Mouse (Mus musculus) limb, embryonic 13.5 days (tissue): ENCODE measurements around the gene Mylk4. TPM values are rescaled to one million over a fixed set of nuclear protein-coding genes. Genes with fewer than 3 reads are reported as not detected.

ENCODE experiments used
- ATAC-seq: fragments of 200-750 bp; cut with Nextera tagmentation; 2 replicates; pipeline ENCODE4 v1.8.0; 2017; ENCODE audit warnings: low read depth, moderate number of reproducible peaks, moderate TSS enrichment; ENCODE audit not compliant: low FRiP score
- H3K27ac ChIP-seq: fragments of 300-500 bp; sonication (generic); 2 replicates; pipeline ENCODE4 v1.5.1; 2015; ENCODE audit warnings: inconsistent platforms, mild to moderate bottlenecking, moderate library complexity
- H3K27me3 ChIP-seq: fragments of 300-500 bp; sonication (generic); 2 replicates; pipeline ENCODE4 v1.6.1; 2015; ENCODE audit warnings: mild to moderate bottlenecking, inconsistent platforms
- H3K36me3 ChIP-seq: fragments of 300-500 bp; sonication (generic); 2 replicates; pipeline ENCODE4 v1.6.1; 2015; ENCODE audit warnings: inconsistent platforms, mild to moderate bottlenecking, moderate library complexity
- H3K4me1 ChIP-seq: fragments of 300-500 bp; sonication (generic); 2 replicates; pipeline ENCODE4 v1.6.1; 2015; ENCODE audit warnings: inconsistent platforms
- H3K4me2 ChIP-seq: fragments of 300-500 bp; sonication (generic); replicated peaks from 2 replicates; pipeline ENCODE4 v1.6.1; 2015; ENCODE audit warnings: inconsistent platforms, mild to moderate bottlenecking, moderate library complexity
- H3K4me3 ChIP-seq: fragments of 300-500 bp; sonication (generic); 2 replicates; pipeline ENCODE4 v1.5.1; 2015; ENCODE audit warnings: moderate library complexity, mild to moderate bottlenecking, inconsistent platforms
- H3K9ac ChIP-seq: fragments of 300-500 bp; sonication (generic); 2 replicates; pipeline ENCODE4 v1.6.1; 2015; ENCODE audit warnings: mild to moderate bottlenecking, inconsistent platforms
- H3K9me3 ChIP-seq: fragments of 300-500 bp; sonication (generic); 2 replicates; pipeline ENCODE4 v1.6.1; 2016; ENCODE audit warnings: inconsistent platforms
- WGBS: fragments of 180-500 bp; shearing (Covaris S2); methylation state at CpG from one replicate; pipeline ENCODE4 v1.1.7; 2015; 5-methylcytosine and 5-hydroxymethylcytosine counted together
- polyA plus RNA-seq: library from polyadenylated mRNA; unstranded; fragments of >200 nt; fragmentation: Nextera tagmentation; extraction: Ambion mirVana; gene quantifications from 2 replicates; pipeline ENCODE4 v1.2.1, GENCODE M21; 2015

Mylk4 gene
- polyA plus RNA-seq = 4.7 and 5.1 TPM in 2 replicates

GRCm38 (mm10) chr13:32783816-32784215, at the start of gene Mylk4:
Mylk4 (minus strand) TSS chr13:32783954.
- Histone ChIP-seq H3K9ac (no peak within 1 kb of the TSS), H3K4me1 (peaks cover 6% of the 10 kb centered on the region), H3K36me3 (no peaks in the 10 kb centered on the region), H3K4me3 (no peak within 1 kb of the TSS), H3K4me2 (no peak within 1 kb of the TSS), H3K27me3 (peaks cover 2% of the 10 kb centered on the region; the same call in 1 of the 2 replicates), H3K27ac (no peak within 1 kb of the TSS), H3K9me3 (no peaks in the 10 kb centered on the region)
- no peak for ATAC-seq
- WGBS = 81% methylated on average over 8 of the region's 8 CpGs

GRCm38 (mm10) chr13:32833237-32833636, 49.5 kb upstream of the Mylk4 start:
- no peaks in the 10 kb centered on the region for H3K36me3 ChIP-seq

GRCm38 (mm10) chr13:32832776-32833175, 49.0 kb upstream of the Mylk4 start:
- 80% methylated on average over 3 of the region's 3 CpGs for WGBS
- no peaks in the 10 kb centered on the region for H3K4me1 ChIP-seq
- H3K27me3 ChIP-seq = no peaks in the 10 kb centered on the region
- no peaks in the 10 kb centered on the region for H3K9me3 ChIP-seq
- no peak overlapping the region for H3K27ac ChIP-seq
- ATAC-seq = no peak
- no peaks in the 10 kb centered on the region for H3K36me3 ChIP-seq
- no peak overlapping the region for H3K4me2 ChIP-seq
- no peak overlapping the region for H3K4me3 ChIP-seq
- H3K9ac ChIP-seq = no peak overlapping the region

More at GRCm38 (mm10) chr13:32833237-32833636, 49.5 kb upstream of the Mylk4 start:
- H3K27ac ChIP-seq = no peak overlapping the region
- no peaks in the 10 kb centered on the region for H3K9me3 ChIP-seq
- no peaks in the 10 kb centered on the region for H3K27me3 ChIP-seq
- H3K4me1 ChIP-seq = no peaks in the 10 kb centered on the region
- WGBS = 79% methylated on average over 6 of the region's 6 CpGs
- H3K4me2 ChIP-seq = no peak overlapping the region
- no peak overlapping the region for H3K4me3 ChIP-seq
- no peak overlapping the region for H3K9ac ChIP-seq
- no peak for ATAC-seq

GRCm38 (mm10) chr13:32831505-32832273, 47.9 kb upstream of the Mylk4 start:
- Histone ChIP-seq H3K27me3 (no peaks in the 10 kb centered on the region), H3K9me3 (no peaks in the 10 kb centered on the region), H3K27ac (no peak overlapping the region), H3K4me3 (no peak overlapping the region), H3K4me1 (no peaks in the 10 kb centered on the region), H3K4me2 (no peak overlapping the region), H3K9ac (no peak overlapping the region), H3K36me3 (no peaks in the 10 kb centered on the region)
- ATAC-seq = no peak
- 87% methylated on average over 3 of the region's 3 CpGs for WGBS

- H3K27ac ChIP-seq = no peak overlapping the region
- WGBS = 79% methylated on average over 4 of the region's 4 CpGs
- H3K27me3 ChIP-seq = no peaks in the 10 kb centered on the region
- H3K9me3 ChIP-seq = no peaks in the 10 kb centered on the region
- H3K36me3 ChIP-seq = no peaks in the 10 kb centered on the region
- no peak overlapping the region for H3K9ac ChIP-seq
- ATAC-seq = no peak
- H3K4me2 ChIP-seq = no peak overlapping the region
- H3K4me1 ChIP-seq = no peaks in the 10 kb centered on the region
- H3K4me3 ChIP-seq = no peak overlapping the region
These were observed 45.1 kb upstream of the Mylk4 start for GRCm38 (mm10) chr13:32828886-32829285.

- peaks cover 7% of the 10 kb centered on the region for H3K36me3 ChIP-seq
- H3K9ac ChIP-seq = no peak overlapping the region
- no peaks in the 10 kb centered on the region for H3K27me3 ChIP-seq
- no peak overlapping the region for H3K4me2 ChIP-seq
- 60% methylated on average over 4 of the region's 4 CpGs for WGBS
- H3K9me3 ChIP-seq = no peaks in the 10 kb centered on the region
- no peak for ATAC-seq
- H3K27ac ChIP-seq = no peak overlapping the region
- H3K4me3 ChIP-seq = no peak overlapping the region
- H3K4me1 ChIP-seq = no peaks in the 10 kb centered on the region
These were observed 44.2 kb upstream of the Mylk4 start for GRCm38 (mm10) chr13:32827951-32828350.

- Histone ChIP-seq H3K4me3 (no peak overlapping the region), H3K27ac (no peak overlapping the region), H3K36me3 (peaks cover 13% of the 10 kb centered on the region), H3K9ac (no peak overlapping the region), H3K9me3 (no peaks in the 10 kb centered on the region), H3K4me2 (no peak overlapping the region), H3K4me1 (no peaks in the 10 kb centered on the region), H3K27me3 (no peaks in the 10 kb centered on the region)
- WGBS = 74% methylated on average over 3 of the region's 3 CpGs
- no peak for ATAC-seq
These were observed 43.5 kb upstream of the Mylk4 start for GRCm38 (mm10) chr13:32827111-32827822.

- no peak overlapping the region for H3K27ac ChIP-seq
- no peaks in the 10 kb centered on the region for H3K27me3 ChIP-seq
- no peak overlapping the region for H3K4me2 ChIP-seq
- H3K9ac ChIP-seq = no peak overlapping the region
- peaks cover 27% of the 10 kb centered on the region for H3K36me3 ChIP-seq
- no peaks in the 10 kb centered on the region for H3K9me3 ChIP-seq
- 89% methylated on average over 8 of the region's 8 CpGs for WGBS
- H3K4me1 ChIP-seq = no peaks in the 10 kb centered on the region
- ATAC-seq = no peak
- no peak overlapping the region for H3K4me3 ChIP-seq
These were observed 41.8 kb upstream of the Mylk4 start for GRCm38 (mm10) chr13:32825546-32825945.

GRCm38 (mm10) chr13:32824377-32825330, 40.9 kb upstream of the Mylk4 start:
- whole genome bisulfite sequencing = 78% methylated on average over 6 of the region's 6 CpGs
- H3K4me2 ChIP-seq = no peak overlapping the region
- H3K36me3 ChIP-seq = peaks cover 36% of the 10 kb centered on the region
- H3K4me1 ChIP-seq = no peaks in the 10 kb centered on the region
- H3K27ac ChIP-seq = no peak overlapping the region
- no peaks in the 10 kb centered on the region for H3K27me3 ChIP-seq
- no peaks in the 10 kb centered on the region for H3K9me3 ChIP-seq
- no peak overlapping the region for H3K9ac ChIP-seq
- ATAC-seq = no peak
- H3K4me3 ChIP-seq = no peak overlapping the region

GRCm38 (mm10) chr13:32823126-32823525, 39.4 kb upstream of the Mylk4 start:
- H3K27me3 ChIP-seq = no peaks in the 10 kb centered on the region
- no peak for ATAC-seq
- no peaks in the 10 kb centered on the region for H3K9me3 ChIP-seq
- no peaks in the 10 kb centered on the region for H3K4me1 ChIP-seq
- H3K36me3 ChIP-seq = peaks cover 51% of the 10 kb centered on the region
- H3K4me2 ChIP-seq = no peak overlapping the region
- WGBS = 80% methylated on average over 6 of the region's 6 CpGs
- H3K27ac ChIP-seq = no peak overlapping the region
- no peak overlapping the region for H3K4me3 ChIP-seq
- no peak overlapping the region for H3K9ac ChIP-seq

GRCm38 (mm10) chr13:32821671-32822070, 37.9 kb upstream of the Mylk4 start:
- no peak overlapping the region for H3K27ac ChIP-seq
- H3K27me3 ChIP-seq = no peaks in the 10 kb centered on the region
- H3K9ac ChIP-seq = no peak overlapping the region
- peaks cover 63% of the 10 kb centered on the region for H3K36me3 ChIP-seq
- no peak overlapping the region for H3K4me2 ChIP-seq
- 94% methylated on average over 4 of the region's 4 CpGs for WGBS
- no peak overlapping the region for H3K4me3 ChIP-seq
- H3K9me3 ChIP-seq = no peaks in the 10 kb centered on the region
- ATAC-seq = no peak
- H3K4me1 ChIP-seq = no peaks in the 10 kb centered on the region

- Histone ChIP-seq H3K9me3 (no peaks in the 10 kb centered on the region), H3K4me1 (no peaks in the 10 kb centered on the region), H3K4me2 (no peak overlapping the region), H3K36me3 (peaks cover 74% of the 10 kb centered on the region), H3K27ac (no peak overlapping the region), H3K9ac (no peak overlapping the region), H3K27me3 (no peaks in the 10 kb centered on the region), H3K4me3 (no peak overlapping the region)
- ATAC-seq = peak; percentile 34; the same call in 1 of the 2 replicates
- WGBS = 91% methylated on average over 5 of the region's 5 CpGs
These were observed 36.2 kb upstream of the Mylk4 start for GRCm38 (mm10) chr13:32819926-32820325.
